Mouse (Mus musculus) liver, postnatal 0 days (tissue): ENCODE measurements at regions not wholly inside any gene's neighbourhood (a gene's known extent, or its start where the extent isn't known, plus 50 kb on each side); places are given as distances from the start of the nearest gene placed in this dataset.

Experiments used
- CTCF ChIP-seq: sonication (generic); IDR thresholded peaks from 2 replicates; pipeline ENCODE4 v1.5.1; 2016; ENCODE audit warnings: antibody characterized with exemption, low read depth
- EP300 ChIP-seq: IDR thresholded peaks from 2 replicates; pipeline ENCODE4 v1.6.1; 2016; ENCODE audit warnings: antibody characterized with exemption, low read depth, mild to moderate bottlenecking

- TF ChIP-seq CTCF: no peak
- peak; percentile 72 for TF ChIP-seq EP300
Observed at GRCm38 (mm10) chr1:71731011-71731410, 78.0 kb upstream of the Fn1 start.
